Mouse (Mus musculus): ENCODE measurements around the gene Agbl3.

The Agbl3 gene

GRCm38 (mm10) chr6:34780231-34780942 is at the start of gene Agbl3:
Gene Agbl3 (plus strand): TSS chr6:34780432.
- peak; percentile 93 for DNase-seq (ENCODE audit: low spot score)

GRCm38 (mm10) chr6:34731007-34731406 is 49.2 kb upstream of the Agbl3 start:
- DNase-seq (ENCODE audit: low spot score), result no peak

DNA sequence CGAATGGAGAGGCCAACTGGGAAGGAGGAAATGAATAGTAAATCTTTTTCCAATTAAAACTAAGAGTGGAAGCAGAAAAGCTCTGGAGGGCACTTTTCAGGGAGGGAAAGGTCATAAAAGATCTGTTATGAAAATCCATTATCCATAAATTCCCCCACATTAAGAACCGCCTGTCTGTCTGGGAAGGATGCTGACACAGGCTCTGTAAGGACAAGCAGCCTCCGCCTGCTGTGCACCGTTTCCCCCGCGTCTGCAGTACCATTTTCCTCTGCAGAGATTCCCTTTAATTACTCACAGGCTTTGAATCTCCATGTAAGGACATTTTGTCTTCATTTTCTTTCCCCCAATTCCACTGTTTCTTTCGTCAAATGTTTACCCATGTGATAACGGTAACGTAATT is 48.7 kb upstream of the Agbl3 start:
- no peak for DNase-seq (ENCODE audit: low spot score)

DNA sequence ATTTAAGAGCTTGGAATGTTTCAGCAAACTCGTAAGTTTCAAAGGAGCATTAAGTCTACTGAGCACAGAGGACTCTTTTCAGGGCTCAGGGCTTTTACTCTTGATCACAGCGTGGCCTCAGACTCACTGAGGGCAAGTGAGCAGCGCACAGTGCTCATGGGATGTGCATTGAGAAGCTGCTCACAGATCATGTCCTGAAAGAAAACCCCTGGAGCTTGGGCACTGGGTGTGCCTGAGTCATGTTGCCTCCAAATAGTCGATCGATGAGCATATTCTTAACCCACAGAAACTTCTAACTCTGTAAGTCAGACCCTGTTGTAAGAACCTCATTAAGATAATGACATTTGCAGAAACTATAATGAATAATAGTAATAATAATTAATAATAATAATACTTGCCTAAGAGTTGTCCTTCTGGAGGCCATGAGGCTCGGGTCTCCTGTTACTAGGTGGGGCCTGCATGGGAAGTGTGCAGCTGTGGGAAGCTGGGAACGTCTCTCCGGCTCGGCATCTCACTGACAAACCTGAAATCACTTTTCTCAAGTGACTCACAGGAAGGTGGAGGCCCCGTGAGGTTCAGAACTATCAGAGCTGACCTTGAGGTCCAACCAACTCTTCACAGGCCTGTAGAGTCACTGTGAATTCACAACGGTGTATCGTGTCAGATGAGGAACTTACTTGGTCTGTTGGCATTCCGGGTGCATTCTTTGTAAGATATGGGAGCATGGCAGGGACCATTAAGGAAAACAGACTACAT is 45.1 kb upstream of the Agbl3 start:
- DNase-seq (ENCODE audit: low spot score), result no peak

- no peak for DNase-seq (ENCODE audit: low spot score)
Measured at GRCm38 (mm10) chr6:34736934-34737333, 43.3 kb upstream of the Agbl3 start.

- no peak for DNase-seq (ENCODE audit: low spot score)
Measured at GRCm38 (mm10) chr6:34743946-34744345, 36.3 kb upstream of the Agbl3 start.

GRCm38 (mm10) chr6:34747846-34748245 is 32.4 kb upstream of the Agbl3 start:
- no peak for DNase-seq (ENCODE audit: low spot score)

GRCm38 (mm10) chr6:34748566-34748965 is 31.7 kb upstream of the Agbl3 start:
- DNase-seq (ENCODE audit: low spot score), result no peak

DNA sequence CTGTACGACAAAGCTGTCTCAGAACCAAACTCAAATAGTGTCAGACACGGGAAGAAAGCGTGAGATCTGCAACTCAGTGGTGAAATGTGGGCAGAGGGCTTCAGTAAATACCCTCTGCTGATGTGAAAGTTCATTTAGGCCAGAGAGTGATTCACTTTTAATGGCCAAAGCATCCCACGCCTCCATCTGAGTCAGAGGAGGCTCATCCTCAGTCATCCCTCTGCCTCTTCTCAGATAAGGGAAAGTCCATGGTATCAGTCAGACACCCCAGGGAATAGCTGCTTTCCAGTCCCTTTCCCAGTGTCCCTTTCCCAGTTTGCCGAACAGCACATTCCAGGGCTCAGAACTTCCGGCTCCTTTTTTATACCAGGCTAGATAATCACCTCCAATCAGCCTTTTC is 30.7 kb upstream of the Agbl3 start:
- DNase-seq (ENCODE audit: low spot score), result no peak

GRCm38 (mm10) chr6:34750487-34751120 is 29.6 kb upstream of the Agbl3 start:
- peak; percentile 10 for DNase-seq (ENCODE audit: low spot score)

DNA sequence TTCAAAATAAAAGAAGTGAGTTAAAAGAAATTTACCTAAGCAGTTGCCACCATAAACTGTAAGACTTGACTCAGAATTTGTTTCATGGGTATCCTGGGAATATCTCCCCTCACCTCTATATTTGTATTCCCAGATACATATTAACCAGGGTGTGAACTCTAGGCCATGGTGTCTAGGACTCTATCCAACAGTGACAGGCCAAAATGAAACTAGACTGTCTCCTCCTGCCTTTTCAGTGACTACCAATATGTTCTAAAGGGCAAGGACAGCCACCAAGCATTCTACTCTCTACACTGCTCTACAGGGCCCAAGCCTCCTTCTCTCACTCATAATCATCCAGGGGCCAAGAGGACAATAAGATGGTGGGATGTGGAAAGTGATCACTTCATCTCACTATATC is 28.6 kb upstream of the Agbl3 start:
- DNase-seq (ENCODE audit: low spot score), result no peak

- DNase-seq (ENCODE audit: low spot score), result peak; percentile 66
Measured at GRCm38 (mm10) chr6:34754448-34754847, 25.8 kb upstream of the Agbl3 start.

- no peak for DNase-seq (ENCODE audit: low spot score)
Measured at GRCm38 (mm10) chr6:34758340-34758739, 21.9 kb upstream of the Agbl3 start.

GRCm38 (mm10) chr6:34760023-34760422 is 20.2 kb upstream of the Agbl3 start:
- DNase-seq (ENCODE audit: low spot score), result peak; percentile 54

GRCm38 (mm10) chr6:34765721-34766120 is 14.5 kb upstream of the Agbl3 start:
- DNase-seq (ENCODE audit: low spot score), result no peak

DNA sequence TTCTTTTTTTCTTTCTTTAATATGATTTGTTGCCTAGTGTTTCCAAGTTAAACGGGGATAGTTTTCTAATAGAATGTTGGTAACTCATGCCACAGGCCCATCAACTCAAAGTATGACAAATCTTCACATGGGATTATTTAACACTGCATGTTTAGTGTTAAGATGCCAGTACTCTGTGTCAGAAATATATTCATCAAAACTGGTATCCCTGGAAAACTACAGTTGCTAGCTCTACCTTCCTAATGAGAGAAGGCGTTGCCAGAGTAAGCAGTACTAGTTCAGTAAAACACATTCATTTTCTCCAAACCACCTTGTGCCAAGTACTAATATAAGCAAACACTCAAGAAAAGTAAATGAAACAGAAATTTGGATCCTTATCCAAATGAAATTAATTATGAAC is 10.2 kb upstream of the Agbl3 start:
- DNase-seq (ENCODE audit: low spot score), result no peak

DNA sequence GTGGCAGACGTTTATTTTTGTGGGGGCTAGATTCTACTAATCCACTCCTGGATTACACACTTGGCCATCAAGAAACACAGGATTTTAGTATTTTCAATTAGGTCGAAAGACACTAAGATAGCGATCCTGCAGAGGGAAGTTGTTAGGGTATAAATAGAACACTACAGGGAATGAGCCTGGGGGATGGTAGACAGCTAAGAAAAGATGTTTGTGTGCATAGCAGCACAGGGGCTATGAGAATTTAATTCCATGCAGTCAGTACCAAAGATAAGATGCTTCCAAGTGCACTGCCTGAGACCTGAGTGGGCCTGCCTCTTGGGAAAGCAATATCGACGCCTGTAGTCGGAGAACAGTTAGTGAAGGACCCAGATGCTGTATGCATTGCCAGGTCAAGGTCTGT is 9.7 kb upstream of the Agbl3 start:
- DNase-seq (ENCODE audit: low spot score), result no peak

GRCm38 (mm10) chr6:34776396-34776795 is 3.8 kb upstream of the Agbl3 start:
- DNase-seq (ENCODE audit: low spot score), result no peak

DNA sequence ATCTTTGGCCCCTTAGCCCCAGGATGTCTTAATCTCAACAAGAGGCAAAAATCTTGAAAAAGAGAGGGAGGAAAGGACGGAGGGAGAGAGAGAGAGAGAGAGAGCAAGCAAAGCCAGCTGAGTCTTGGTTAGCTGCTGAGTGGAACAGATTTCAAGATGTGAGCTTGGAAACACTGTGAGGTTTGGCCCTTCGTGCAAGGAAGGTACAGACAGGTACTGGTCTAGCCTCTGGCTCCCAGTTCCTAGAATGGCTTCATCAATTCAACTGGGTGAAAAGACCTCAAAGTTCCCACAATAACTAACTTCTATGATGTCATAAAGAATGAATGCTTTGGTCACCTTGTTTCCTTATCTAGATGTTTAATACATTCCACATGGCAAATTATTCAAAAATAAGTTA is 3.1 kb upstream of the Agbl3 start:
- no peak for DNase-seq (ENCODE audit: low spot score)

- no peak for DNase-seq (ENCODE audit: low spot score)
Measured at GRCm38 (mm10) chr6:34777981-34778668, 2.1 kb upstream of the Agbl3 start.

DNA sequence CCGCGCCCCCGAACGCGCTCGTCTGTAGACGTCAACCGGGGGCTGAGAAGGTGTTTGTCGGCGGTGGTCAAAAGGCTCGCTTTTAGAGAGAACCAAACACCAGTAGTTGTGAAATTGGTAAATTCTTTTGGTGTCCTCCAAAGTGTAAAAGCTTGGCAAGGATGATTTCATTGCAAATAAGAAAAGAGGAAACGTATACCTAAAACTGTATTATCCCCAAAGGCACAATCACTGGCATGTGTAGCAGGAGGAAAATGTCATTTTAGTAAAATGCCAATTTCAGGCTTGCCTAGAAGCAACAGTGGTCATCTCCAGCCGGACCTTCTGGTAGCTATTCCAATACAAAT is 684 bp downstream of the Agbl3 start:
- DNase-seq (ENCODE audit: low spot score), result no peak

DNA sequence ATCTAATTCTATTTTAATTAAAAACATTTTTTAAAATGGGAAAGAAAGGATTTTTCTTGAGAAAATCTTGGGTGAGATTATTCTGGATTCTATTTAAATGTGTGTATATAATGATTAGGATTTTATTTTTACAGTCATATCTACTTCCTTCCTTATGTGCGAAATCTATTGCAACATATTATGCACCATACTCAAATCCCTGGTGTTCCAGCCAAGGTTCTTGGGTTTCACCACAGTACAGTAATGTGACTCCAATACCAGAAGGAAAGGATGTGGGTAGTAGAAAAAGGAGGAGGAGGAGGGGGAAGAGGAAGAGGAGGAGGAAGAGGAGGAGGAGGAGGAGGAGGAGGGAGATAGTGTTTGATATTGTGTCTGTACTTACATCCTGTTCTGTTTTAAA is 2.3 kb downstream of the Agbl3 start:
- DNase-seq (ENCODE audit: low spot score), result no peak

DNA sequence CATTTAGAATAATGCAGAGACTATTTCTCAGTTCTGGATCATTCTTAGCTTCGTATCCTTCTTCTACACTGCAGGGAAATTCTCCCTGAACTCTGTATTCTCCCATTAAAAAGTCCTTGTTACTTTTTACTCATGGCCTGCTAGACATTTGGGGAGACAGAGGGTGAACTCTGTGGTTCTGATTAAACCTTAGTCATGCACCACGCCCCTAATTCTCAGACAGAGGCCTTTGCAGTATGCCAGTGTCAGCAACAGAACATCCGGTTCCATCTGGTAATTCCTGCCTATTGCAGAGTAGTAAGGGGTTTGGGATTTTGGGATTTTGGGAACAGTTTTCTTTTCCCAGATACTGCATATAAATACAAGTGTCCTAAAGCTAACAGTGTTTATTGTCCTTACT is 16.6 kb downstream of the Agbl3 start:
- peak; percentile 7 for DNase-seq (ENCODE audit: low spot score)

All from MN1 (cell line).